Mouse (Mus musculus) CH12.LX (cell line): ENCODE data around the gene Wdr12. TPM values are rescaled to one million over a fixed set of nuclear protein-coding genes. Genes with fewer than 3 reads are reported as not detected.

Source experiments
- DNase-seq: peaks from one replicate; pipeline ENCODE4 v3.0.0-alpha.2; 2013; ENCODE audit errors: extremely low read depth
- H3K27ac ChIP-seq: 2 replicates; pipeline ENCODE4 v1.5.1; 2012; ENCODE audit warnings: low read depth, mild to moderate bottlenecking, control low read depth, moderate library complexity; ENCODE audit not compliant: insufficient read depth
- H3K27me3 ChIP-seq: replicated peaks from 2 replicates; pipeline ENCODE3; 2012; ENCODE audit warnings: inconsistent platforms
- H3K36me3 ChIP-seq, 2 experiments: replicated peaks in 1 of 2; 2 replicates each; pipeline versions ENCODE3 to v1.6.1; 2012; ENCODE audit warnings: inconsistent platforms in 1 of 2, low read length in 1 of 2, mild to moderate bottlenecking in 1 of 2, mixed read lengths in 1 of 2, moderate library complexity in 1 of 2; ENCODE audit not compliant: control insufficient read depth in 1 of 2, insufficient read depth in 1 of 2
- H3K4me1 ChIP-seq, 2 experiments: 2 replicates each; pipeline ENCODE4 v1.6.1; 2012; ENCODE audit warnings: inconsistent platforms in 1 of 2, moderate library complexity in 1 of 2; ENCODE audit not compliant: insufficient read depth in 2 of 2, control insufficient read depth in 1 of 2
- H3K4me2 ChIP-seq: 2 replicates; pipeline ENCODE4 v1.6.1; 2012; ENCODE audit warnings: low read depth, mild to moderate bottlenecking, control low read depth; ENCODE audit not compliant: poor library complexity, insufficient read depth, severe bottlenecking
- H3K4me3 ChIP-seq, 3 experiments: fragments of 150-350 bp in 1 of 3; sonication (generic) in 1 of 3; replicated peaks in 1 of 3; 2 replicates each; pipeline versions ENCODE3 to v1.5.1; 2011 to 2012; ENCODE audit warnings: low read depth in 2 of 3, low read length in 2 of 3, mild to moderate bottlenecking in 2 of 3, moderate library complexity in 2 of 3, control low read depth in 1 of 3, improper control_type of control experiment in 1 of 3, inconsistent platforms in 1 of 3, mixed read lengths in 1 of 3; ENCODE audit not compliant: poor library complexity in 1 of 3
- H3K79me2 ChIP-seq: replicated peaks from 2 replicates; pipeline ENCODE4 v1.6.1; 2012; ENCODE audit warnings: mild to moderate bottlenecking, moderate library complexity; ENCODE audit not compliant: control insufficient read depth, poor library complexity, insufficient read depth, severe bottlenecking; ENCODE audit errors: extremely low read depth
- H3K9ac ChIP-seq: 2 replicates; pipeline ENCODE4 v1.6.1; 2012; ENCODE audit warnings: low read depth, mild to moderate bottlenecking, control low read depth, moderate library complexity; ENCODE audit not compliant: insufficient read depth
- H3K9me3 ChIP-seq: replicated peaks from 2 replicates; pipeline ENCODE3; 2012; ENCODE audit warnings: low read length, inconsistent platforms, mixed read lengths
- BHLHE40 ChIP-seq: IDR thresholded peaks from 2 replicates; pipeline ENCODE4 v1.6.1; 2011; ENCODE audit warnings: mild to moderate bottlenecking, low read depth, low read length, improper control_type of control experiment
- CHD1 ChIP-seq: IDR thresholded peaks from 2 replicates; pipeline ENCODE4 v1.6.1; 2012; ENCODE audit warnings: low read depth, low read length, improper control_type of control experiment, inconsistent platforms
- CHD2 ChIP-seq: IDR thresholded peaks from 2 replicates; pipeline ENCODE4 v1.6.1; 2011; ENCODE audit warnings: low read length, improper control_type of control experiment
- E2F4 ChIP-seq: IDR thresholded peaks from 2 replicates; pipeline ENCODE4 v1.6.1; 2011; ENCODE audit warnings: low read depth, low read length, improper control_type of control experiment; ENCODE audit not compliant: insufficient replicate concordance
- ETS1 ChIP-seq: conservative IDR thresholded peaks from 2 replicates; pipeline ENCODE4 v1.6.1; 2012; ENCODE audit warnings: low read depth, mild to moderate bottlenecking, inconsistent platforms, low read length, improper control_type of control experiment, moderate library complexity
- IRF4 ChIP-seq: IDR thresholded peaks from 2 replicates; pipeline ENCODE4 v1.6.1; 2014; ENCODE audit warnings: low read depth, mild to moderate bottlenecking, inconsistent platforms, low read length, improper control_type of control experiment
- JUN ChIP-seq: IDR thresholded peaks from 2 replicates; pipeline ENCODE4 v1.6.1; 2011; ENCODE audit warnings: low read depth, mild to moderate bottlenecking, low read length, improper control_type of control experiment, moderate library complexity; ENCODE audit not compliant: insufficient read depth
- JUND ChIP-seq: conservative IDR thresholded peaks from 2 replicates; pipeline ENCODE4 v1.6.1; 2011; ENCODE audit warnings: low read depth, low read length, improper control_type of control experiment
- MAZ ChIP-seq: IDR thresholded peaks from 2 replicates; pipeline ENCODE4 v1.6.1; 2012; ENCODE audit warnings: low read depth, mild to moderate bottlenecking, inconsistent platforms, low read length, improper control_type of control experiment, moderate library complexity
- MEF2A ChIP-seq: IDR thresholded peaks from 2 replicates; pipeline ENCODE4 v1.6.1; 2014; ENCODE audit warnings: low read depth, mild to moderate bottlenecking, inconsistent platforms, low read length, improper control_type of control experiment, borderline replicate concordance
- NRF1 ChIP-seq: IDR thresholded peaks from 2 replicates; pipeline ENCODE4 v1.6.1; 2014; ENCODE audit warnings: low read depth, mild to moderate bottlenecking, inconsistent platforms, low read length, improper control_type of control experiment, moderate library complexity
- POLR2AphosphoS2 ChIP-seq: IDR thresholded peaks from 2 replicates; pipeline ENCODE4 v1.6.1; 2011; ENCODE audit warnings: low read depth, low read length, improper control_type of control experiment
- RAD21 ChIP-seq: IDR thresholded peaks from 2 replicates; pipeline ENCODE4 v1.6.1; 2011; ENCODE audit warnings: low read depth, mild to moderate bottlenecking, low read length, improper control_type of control experiment, moderate library complexity
- RCOR1 ChIP-seq: conservative IDR thresholded peaks from 2 replicates; pipeline ENCODE4 v1.6.1; 2012; ENCODE audit warnings: low read depth, mild to moderate bottlenecking, inconsistent platforms, low read length, improper control_type of control experiment
- SIN3A ChIP-seq: IDR thresholded peaks from 2 replicates; pipeline ENCODE4 v1.6.1; 2012; ENCODE audit warnings: low read length, improper control_type of control experiment, inconsistent platforms
- SMC3 ChIP-seq: IDR thresholded peaks from 2 replicates; pipeline ENCODE4 v1.6.1; 2011; ENCODE audit warnings: low read depth, low read length, improper control_type of control experiment
- TCF12 ChIP-seq: IDR thresholded peaks from 2 replicates; pipeline ENCODE4 v1.6.1; 2014; ENCODE audit warnings: low read depth, mild to moderate bottlenecking, inconsistent platforms, low read length, improper control_type of control experiment
- UBTF ChIP-seq: IDR thresholded peaks from 2 replicates; pipeline ENCODE4 v1.6.1; 2012; ENCODE audit warnings: low read depth, mild to moderate bottlenecking, inconsistent platforms, low read length, improper control_type of control experiment, moderate library complexity
- ZKSCAN1 ChIP-seq: IDR thresholded peaks from 2 replicates; pipeline ENCODE4 v1.6.1; 2012; ENCODE audit warnings: low read depth, inconsistent platforms, low read length, improper control_type of control experiment, borderline replicate concordance
- ZNF384 ChIP-seq: IDR thresholded peaks from 2 replicates; pipeline ENCODE4 v1.6.1; 2012; ENCODE audit warnings: low read depth, low read length, improper control_type of control experiment, inconsistent platforms
- dilution Hi-C: fragments of 300-500 bp; cut with MboI; formaldehyde crosslinking; loops from 2 replicates; pipeline ENCODE4 v1.14.3; 2020; ENCODE audit warnings: low sequenced_read_pairs; ENCODE audit not compliant: extremely low pct_unique_long_range_greater_than_20kb, extremely low pct_ligation_motif_present
- in situ Hi-C: fragments of 300-500 bp; cut with MboI; formaldehyde crosslinking; loops from 3 replicates; pipeline ENCODE4 v1.14.3; 2019; ENCODE audit warnings: low sequenced_read_pairs, low pct_ligation_motif_present, low pct_unique_long_range_greater_than_20kb, mixed read lengths
- polyA plus RNA-seq: library from polyadenylated mRNA; unstranded; fragments of >175 nt; gene quantifications from 2 replicates; pipeline ENCODE4 v1.2.1, GENCODE M21; 2012; ENCODE audit warnings: low read depth; ENCODE audit not compliant: insufficient read length
- total RNA-seq, 2 experiments: library from RNA; depleted of rRNA; stranded (reverse); fragments of 300-350 nt in 1 of 2; fragments of >200 nt in 1 of 2; gene quantifications; 2 replicates each; pipeline ENCODE4 v1.2.3; 2012 to 2014

Gene Wdr12
- total and polyA plus RNA-seq, 3 experiments, result 58.7 to 107 (median 97.4) TPM

GRCm38 (mm10) chr1:60035044-60035443, 63.4 kb downstream of the Wdr12 start:
- dilution Hi-C loops, result no loop called here
- TF ChIP-seq POLR2AphosphoS2, result no peak
- no peak for TF ChIP-seq UBTF
- no peak for TF ChIP-seq SMC3
- TF ChIP-seq JUND, result no peak
- TF ChIP-seq RCOR1, result no peak
- no peak for TF ChIP-seq ETS1
- no peak for TF ChIP-seq IRF4
- TF ChIP-seq TCF12, result no peak
- TF ChIP-seq CHD1, result no peak
- no peak for TF ChIP-seq ZNF384
- TF ChIP-seq BHLHE40, result no peak
- TF ChIP-seq ZKSCAN1, result no peak
- no peak for TF ChIP-seq SIN3A
- no peak for TF ChIP-seq CHD2
- TF ChIP-seq NRF1, result no peak
- no peak for TF ChIP-seq E2F4
- TF ChIP-seq MEF2A, result no peak
- TF ChIP-seq JUN, result no peak
- TF ChIP-seq RAD21, result no peak
- TF ChIP-seq MAZ, result no peak

More at GRCm38 (mm10) chr1:60035044-60035443, 63.4 kb downstream of the Wdr12 start:
- H3K4me1 ChIP-seq, result peaks cover 0 to 2% of the 10 kb centered on the region in 2 experiments; a peak in 1 of 4 replicates
- in situ Hi-C loops, result no loop called here
- H3K79me2 ChIP-seq, result no peaks in the 10 kb centered on the region
- H3K9ac ChIP-seq, result no peak overlapping the region
- no peaks in the 10 kb centered on the region for H3K9me3 ChIP-seq
- H3K27me3 ChIP-seq, result no peaks in the 10 kb centered on the region
- H3K4me2 ChIP-seq, result no peak overlapping the region
- no peak overlapping the region for H3K4me3 ChIP-seq
- H3K27ac ChIP-seq, result no peak overlapping the region
- no peak for DNase-seq
- no peaks in the 10 kb centered on the region for H3K36me3 ChIP-seq

Other genes with a start within 250 kb of the Wdr12 start
- gene Fam117b, start 185.6 kb downstream of the Wdr12 start, total RNA-seq (2012; rRNA removed), result 5.7 and 6.4 TPM in 2 replicates
- gene Fam117b, start 185.6 kb downstream of the Wdr12 start, total RNA-seq (2014; rRNA removed), result 8.9 and 11.4 TPM in 2 replicates
- gene Fam117b, start 185.6 kb downstream of the Wdr12 start, polyA plus RNA-seq, result 8.1 and 8.8 TPM in 2 replicates
- 1.8 and 2.2 TPM in 2 replicates for gene Ica1l, start 55.5 kb downstream of the Wdr12 start, total RNA-seq (2012; rRNA removed)
- 5.0 and 6.2 TPM in 2 replicates for gene Ica1l, start 55.5 kb downstream of the Wdr12 start, total RNA-seq (2014; rRNA removed)
- 3.8 and 6.0 TPM in 2 replicates for gene Ica1l, start 55.5 kb downstream of the Wdr12 start, polyA plus RNA-seq
- 2.2 and 3.3 TPM in 2 replicates for gene Carf, start 398 bp downstream of the Wdr12 start, total RNA-seq (2012; rRNA removed)
- 3.2 TPM in 2 replicates for gene Carf, start 398 bp downstream of the Wdr12 start, total RNA-seq (2014; rRNA removed)
- 2.1 and 3.0 TPM in 2 replicates for gene Carf, start 398 bp downstream of the Wdr12 start, polyA plus RNA-seq
- gene Nbeal1, start 82.0 kb upstream of the Wdr12 start, total RNA-seq (2012; rRNA removed), result 2.0 and 2.5 TPM in 2 replicates
- gene Nbeal1, start 82.0 kb upstream of the Wdr12 start, total RNA-seq (2014; rRNA removed), result 0.47 and 0.61 TPM in 2 replicates
- gene Nbeal1, start 82.0 kb upstream of the Wdr12 start, polyA plus RNA-seq, result 0.33 and 0.50 TPM in 2 replicates
- 26.9 and 28.6 TPM in 2 replicates for gene Cyp20a1, start 244.7 kb upstream of the Wdr12 start, total RNA-seq (2012; rRNA removed)
- 41.4 and 45.5 TPM in 2 replicates for gene Cyp20a1, start 244.7 kb upstream of the Wdr12 start, total RNA-seq (2014; rRNA removed)
- gene Cyp20a1, start 244.7 kb upstream of the Wdr12 start, polyA plus RNA-seq, result 19.1 and 20.4 TPM in 2 replicates